Mouse (Mus musculus): Measurements from ENCODE around the gene Prkag3.

The Prkag3 gene

GRCm38 (mm10) chr1:74759773-74760172, 10.8 kb upstream of the Prkag3 start:
- DNase-seq (ENCODE audit: low read depth, low spot score) = peak; percentile 68

- DNase-seq (ENCODE audit: low read depth, low spot score) = no peak
Observed at GRCm38 (mm10) chr1:74754175-74754785, 5.3 kb upstream of the Prkag3 start.

- no peak for DNase-seq (ENCODE audit: low read depth, low spot score)
Observed at GRCm38 (mm10) chr1:74753266-74753974, 4.4 kb upstream of the Prkag3 start.

- no peak for DNase-seq (ENCODE audit: low read depth, low spot score)
Observed at GRCm38 (mm10) chr1:74752833-74753232, 3.8 kb upstream of the Prkag3 start.

- no peak for DNase-seq (ENCODE audit: low read depth, low spot score)
Observed at GRCm38 (mm10) chr1:74752150-74752549, 3.1 kb upstream of the Prkag3 start.

- no peak for DNase-seq (ENCODE audit: low read depth, low spot score)
Observed at GRCm38 (mm10) chr1:74750683-74751082, 1.7 kb upstream of the Prkag3 start.

GRCm38 (mm10) chr1:74749301-74749700, 280 bp upstream of the Prkag3 start:
- no peak for DNase-seq (ENCODE audit: low read depth, low spot score)

GRCm38 (mm10) chr1:74747335-74747734, 1.7 kb downstream of the Prkag3 start:
- no peak for DNase-seq (ENCODE audit: low read depth, low spot score)

GRCm38 (mm10) chr1:74740846-74741245, 8.2 kb downstream of the Prkag3 start:
- no peak for DNase-seq (ENCODE audit: low read depth, low spot score)

- DNase-seq (ENCODE audit: low read depth, low spot score) = no peak
Observed at GRCm38 (mm10) chr1:74737500-74737899, 11.5 kb downstream of the Prkag3 start.

GRCm38 (mm10) chr1:74736977-74737376, 12.0 kb downstream of the Prkag3 start:
- no peak for DNase-seq (ENCODE audit: low read depth, low spot score)

- no peak for DNase-seq (ENCODE audit: low read depth, low spot score)
Observed at GRCm38 (mm10) chr1:74728446-74728845, 20.6 kb downstream of the Prkag3 start.

- DNase-seq (ENCODE audit: low read depth, low spot score) = no peak
Observed at GRCm38 (mm10) chr1:74726674-74727073, 22.3 kb downstream of the Prkag3 start.

GRCm38 (mm10) chr1:74726114-74726513, 22.9 kb downstream of the Prkag3 start:
- no peak for DNase-seq (ENCODE audit: low read depth, low spot score)

- DNase-seq (ENCODE audit: low read depth, low spot score) = no peak
Observed at GRCm38 (mm10) chr1:74723748-74724147, 25.3 kb downstream of the Prkag3 start.

- DNase-seq (ENCODE audit: low read depth, low spot score) = no peak
Observed at GRCm38 (mm10) chr1:74721657-74722056, 27.4 kb downstream of the Prkag3 start.

- no peak for DNase-seq (ENCODE audit: low read depth, low spot score)
Observed at GRCm38 (mm10) chr1:74719281-74719680, 29.7 kb downstream of the Prkag3 start.

GRCm38 (mm10) chr1:74718113-74718512, 30.9 kb downstream of the Prkag3 start:
- DNase-seq (ENCODE audit: low read depth, low spot score) = no peak

GRCm38 (mm10) chr1:74715886-74716285, 33.1 kb downstream of the Prkag3 start:
- no peak for DNase-seq (ENCODE audit: low read depth, low spot score)

- no peak for DNase-seq (ENCODE audit: low read depth, low spot score)
Observed at GRCm38 (mm10) chr1:74715468-74715867, 33.6 kb downstream of the Prkag3 start.

- no peak for DNase-seq (ENCODE audit: low read depth, low spot score)
Observed at GRCm38 (mm10) chr1:74714967-74715366, 34.1 kb downstream of the Prkag3 start.

GRCm38 (mm10) chr1:74713859-74714730, 34.9 kb downstream of the Prkag3 start:
- peak; percentile 12 for DNase-seq (ENCODE audit: low read depth, low spot score)
